Mouse (Mus musculus) adrenal gland, postnatal 25 days (tissue): ENCODE data around the gene Bicc1. TPM values are rescaled to one million over a fixed set of nuclear protein-coding genes. Genes with fewer than 3 reads are reported as not detected.

Experiments used
- DNase-seq: peaks from one replicate; pipeline ENCODE4 v3.0.0; 2021; ENCODE audit warnings: mixed read lengths
- total RNA-seq: library from RNA; stranded (reverse); gene quantifications from 2 replicates; pipeline ENCODE4 v1.2.3, GENCODE M21; 2021

Gene Bicc1
- total RNA-seq, 1 experiment from 2014 or later, result 13.1 TPM

GRCm38 (mm10) chr10:70941623-70942022, 217.9 kb downstream of the Bicc1 start:
- DNase-seq, result no peak

GRCm38 (mm10) chr10:70939751-70940150, 219.7 kb downstream of the Bicc1 start:
- no peak for DNase-seq

GRCm38 (mm10) chr10:70937450-70937849, 222.1 kb downstream of the Bicc1 start:
- DNase-seq, result no peak

GRCm38 (mm10) chr10:70936008-70936407, 223.5 kb downstream of the Bicc1 start:
- no peak for DNase-seq

DNA sequence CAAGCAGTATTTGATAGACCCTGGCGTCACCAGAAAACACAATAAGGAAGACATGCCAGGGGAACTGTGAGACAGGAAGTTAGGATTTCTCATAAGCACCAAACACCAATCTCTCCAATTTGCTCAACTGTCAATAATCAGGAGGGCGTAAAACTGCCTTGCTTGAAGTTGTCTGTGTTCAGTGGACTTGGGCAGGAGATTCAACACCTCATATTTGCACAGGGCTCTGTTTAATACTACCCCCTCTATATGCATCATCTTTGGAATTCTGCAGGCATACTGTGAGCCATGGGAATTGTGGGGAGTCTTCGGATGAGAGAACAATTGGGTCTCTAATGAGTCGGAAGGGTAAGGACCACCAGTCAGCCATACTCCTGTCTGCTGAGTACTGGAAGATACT, 233.4 kb downstream of the Bicc1 start:
- no peak for DNase-seq

GRCm38 (mm10) chr10:70924348-70924747, 235.2 kb downstream of the Bicc1 start:
- no peak for DNase-seq

GRCm38 (mm10) chr10:70923936-70924335, 235.6 kb downstream of the Bicc1 start:
- no peak for DNase-seq

- DNase-seq, result no peak
Measured at GRCm38 (mm10) chr10:70921481-70921880, 238.0 kb downstream of the Bicc1 start.

DNA sequence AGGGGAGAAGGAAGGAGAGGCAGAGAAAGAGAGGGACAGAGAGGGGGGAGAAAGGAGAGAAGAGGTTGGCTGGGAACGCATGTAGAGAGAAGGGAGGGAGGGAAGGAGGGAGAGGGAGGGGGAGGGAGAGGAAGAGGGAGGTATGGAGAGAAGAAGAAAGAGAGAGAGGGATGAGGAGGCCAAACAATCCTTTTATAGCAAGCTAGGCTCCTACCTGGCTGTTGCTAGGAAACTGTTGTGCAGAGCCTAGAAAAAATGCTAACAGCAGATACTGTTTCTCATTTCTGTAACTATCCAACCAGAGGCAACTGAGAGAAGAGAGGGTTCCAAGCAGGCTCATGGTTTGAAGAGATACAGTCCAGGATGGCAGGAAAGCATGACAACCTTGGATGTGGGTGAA, 239.6 kb downstream of the Bicc1 start:
- DNase-seq, result no peak

DNA sequence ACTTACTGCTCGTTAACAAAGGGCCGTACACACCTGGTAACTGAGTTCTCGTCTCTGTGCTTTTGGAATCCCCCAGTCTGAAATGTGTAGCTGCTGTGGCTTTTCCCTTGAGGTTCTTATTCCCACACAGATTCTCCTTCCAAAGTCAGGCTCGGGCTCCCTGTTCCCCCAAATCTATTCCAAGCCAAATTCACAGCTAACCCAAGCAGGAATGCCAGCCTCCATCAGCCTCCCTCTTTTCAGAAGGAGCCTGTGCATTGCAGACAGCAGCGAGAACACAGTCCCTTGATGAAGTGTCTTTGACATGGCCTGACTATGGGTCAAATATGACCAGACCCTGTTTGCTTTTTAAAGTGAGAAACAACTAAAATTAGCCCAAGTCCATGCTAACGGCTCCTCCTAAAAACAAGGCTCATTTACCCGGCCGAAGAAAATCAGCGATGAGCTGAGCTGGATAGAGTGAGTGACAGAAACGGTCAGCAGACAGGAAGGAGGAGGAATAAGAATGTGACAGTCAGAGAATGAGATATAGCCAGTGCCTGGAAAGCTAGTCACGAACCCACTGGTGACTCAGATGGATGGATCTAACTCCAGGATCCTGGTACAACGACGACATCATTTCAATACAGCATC, 240.4 kb downstream of the Bicc1 start:
- no peak for DNase-seq

DNA sequence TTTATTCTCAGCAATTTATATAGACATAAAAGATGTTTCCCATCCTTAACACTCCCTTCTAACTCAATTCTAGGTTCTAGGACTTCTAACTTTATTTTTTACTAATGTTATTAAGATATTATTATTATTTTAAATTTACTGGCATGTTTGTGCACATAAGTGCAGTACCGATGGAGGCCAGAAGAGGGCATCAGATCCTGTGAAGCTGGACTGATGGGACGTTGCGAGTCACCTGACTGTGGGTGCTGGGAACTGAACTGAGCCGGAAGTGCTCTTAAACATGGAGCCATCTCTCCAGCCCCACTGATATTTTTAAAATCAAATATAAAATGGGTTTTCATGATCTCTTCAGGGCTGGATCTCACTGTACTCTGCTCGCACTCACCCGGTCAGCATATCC, 242.8 kb downstream of the Bicc1 start:
- DNase-seq, result no peak

- DNase-seq, result no peak
Measured at GRCm38 (mm10) chr10:70915096-70915495, 244.4 kb downstream of the Bicc1 start.

DNA sequence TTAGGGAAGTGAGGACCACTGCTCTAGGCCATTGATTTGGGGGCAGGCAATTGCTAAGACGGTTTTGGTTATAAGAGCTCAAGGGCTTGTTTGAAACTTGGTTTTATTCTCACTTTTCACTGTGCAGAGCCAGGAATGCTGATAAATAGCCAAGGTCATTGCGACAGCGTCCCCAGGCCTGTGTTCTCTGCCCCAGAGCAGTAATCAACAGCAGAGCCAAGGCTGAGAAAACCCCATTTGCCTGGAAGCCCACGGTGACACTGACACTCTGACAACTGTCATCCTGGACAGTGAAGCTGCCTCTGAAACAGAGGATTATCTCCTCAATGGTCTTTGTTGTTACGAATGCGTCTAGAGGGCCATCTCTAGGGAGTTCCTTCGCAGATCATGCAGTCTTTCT, 255.6 kb downstream of the Bicc1 start:
- DNase-seq, result peak; percentile 43

GRCm38 (mm10) chr10:70902751-70903485, 256.6 kb downstream of the Bicc1 start:
- no peak for DNase-seq

DNA sequence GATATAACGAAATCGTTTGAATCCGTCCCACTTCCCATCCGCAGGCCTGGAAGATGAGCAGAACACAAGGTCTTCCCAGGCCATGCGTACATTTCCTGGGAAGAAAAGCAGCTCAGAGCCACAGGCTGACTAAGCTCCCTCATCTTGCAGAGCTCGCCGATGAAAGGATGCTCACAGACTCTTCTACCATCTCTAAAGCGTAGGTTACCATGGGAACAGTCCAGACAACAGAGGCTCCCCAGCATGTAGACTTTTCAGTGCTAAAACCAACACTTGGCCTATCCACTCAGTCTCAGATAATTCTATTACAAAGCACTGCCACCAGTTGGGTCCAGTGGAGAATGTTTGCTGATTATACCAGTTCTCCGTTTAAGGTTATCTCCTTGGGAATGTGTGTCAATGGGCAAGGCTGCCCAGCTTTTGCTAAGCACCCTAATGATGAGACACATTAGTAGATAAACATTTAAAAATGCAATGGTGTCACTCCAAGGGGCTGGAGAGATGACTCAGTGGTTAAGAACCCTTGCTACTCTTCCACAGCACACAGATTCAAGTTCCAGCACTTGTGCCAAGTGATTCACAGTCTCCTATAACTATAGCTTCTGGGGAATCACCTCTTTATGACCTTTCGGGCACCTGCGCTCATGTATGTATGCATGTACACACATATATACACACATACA, 258.2 kb downstream of the Bicc1 start:
- DNase-seq, result no peak

DNA sequence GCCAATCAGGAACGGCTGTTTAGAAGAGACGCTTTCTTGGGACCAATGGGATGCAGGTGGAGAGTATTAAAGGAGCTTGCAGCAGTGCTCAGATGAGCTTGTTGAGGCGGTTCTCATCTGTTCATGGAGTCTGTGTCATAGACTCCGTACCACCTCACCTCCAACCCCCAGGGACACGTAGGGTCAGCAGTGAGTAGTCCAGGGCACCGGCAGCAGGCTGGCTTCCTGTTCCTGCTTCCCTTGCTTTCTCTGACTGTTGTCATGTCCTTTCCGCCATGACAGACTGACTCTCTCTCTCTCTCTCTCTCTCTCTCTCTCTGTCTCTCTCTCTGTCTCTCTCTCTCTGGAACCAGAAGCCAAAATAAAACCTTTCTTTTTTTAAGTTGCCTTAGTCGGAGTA, 263.6 kb downstream of the Bicc1 start:
- no peak for DNase-seq

DNA sequence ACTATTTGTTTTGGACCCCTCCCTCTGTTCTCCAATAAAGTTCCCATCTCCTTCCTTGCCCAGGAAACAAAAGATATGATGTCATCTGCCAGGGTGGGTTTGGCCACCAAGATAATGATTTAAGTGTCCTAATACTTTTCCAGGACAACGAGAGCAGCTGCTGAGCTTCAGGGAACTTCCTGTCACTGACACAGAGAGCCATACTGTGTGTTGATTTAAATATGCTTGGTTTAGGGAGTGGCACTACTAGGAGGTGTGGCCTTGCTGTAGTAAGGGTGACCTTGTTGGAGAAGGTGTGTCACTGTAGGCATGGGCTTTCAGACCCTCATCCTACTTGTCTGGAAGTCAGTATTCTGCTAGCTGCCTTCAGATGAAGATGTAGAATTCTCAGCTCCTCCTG, 281.5 kb downstream of the Bicc1 start:
- DNase-seq, result no peak

DNA sequence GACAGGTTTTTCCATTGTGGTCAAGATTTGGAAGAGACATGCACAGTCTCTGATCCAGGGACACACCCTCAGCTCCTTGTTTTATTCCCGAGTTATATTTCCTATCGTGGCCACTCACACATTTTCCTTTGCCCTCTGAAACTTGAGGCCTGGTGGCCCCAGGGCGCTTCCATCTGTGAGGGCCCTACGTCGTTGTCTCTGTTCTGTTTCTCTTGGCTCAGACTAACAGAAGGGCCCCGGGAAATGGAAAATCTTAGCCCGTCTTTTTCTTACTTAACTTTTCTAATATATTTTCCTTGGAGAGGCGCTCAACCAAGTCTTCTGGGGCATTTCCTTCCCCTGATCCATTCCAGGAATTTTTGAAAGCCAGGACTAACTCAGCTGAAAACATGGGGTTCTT, 281.9 kb downstream of the Bicc1 start:
- no peak for DNase-seq

- no peak for DNase-seq
Measured at GRCm38 (mm10) chr10:70876522-70876921, 283.0 kb downstream of the Bicc1 start.

- DNase-seq, result peak; percentile 12
Measured at GRCm38 (mm10) chr10:70876119-70876518, 283.4 kb downstream of the Bicc1 start.

DNA sequence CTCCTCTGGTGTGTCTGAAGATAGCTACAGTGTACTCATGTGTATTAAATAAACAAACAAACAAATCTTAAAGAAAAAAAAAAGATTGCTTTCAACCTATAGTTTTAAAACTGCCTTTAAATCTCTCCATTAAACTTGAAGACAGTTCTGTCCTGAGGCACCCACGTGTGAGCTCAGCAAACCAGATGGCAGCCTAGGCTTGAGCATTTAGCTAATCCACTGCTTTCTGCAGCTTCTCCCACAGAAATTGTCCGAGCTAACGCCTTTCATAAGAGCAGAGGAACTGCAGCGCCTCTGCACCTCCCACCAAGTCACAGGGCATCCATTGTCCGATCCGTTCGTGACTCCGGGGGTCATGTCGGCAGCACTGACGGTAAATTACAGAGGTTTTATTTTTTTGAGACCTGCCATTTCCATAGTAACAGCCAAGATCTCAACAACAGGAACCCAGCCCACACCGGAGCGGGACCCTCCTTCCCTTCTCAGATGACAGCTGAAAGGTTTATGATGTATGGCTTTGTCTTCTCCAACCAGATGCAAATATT, 284.4 kb downstream of the Bicc1 start:
- no peak for DNase-seq
